Mouse (Mus musculus) MN1 (cell line): ENCODE data around the gene Xpo4.

Source experiments
- DNase-seq: peaks from one replicate; pipeline ENCODE4 v3.0.0-alpha.2; 2016; ENCODE audit warnings: low spot score

The Xpo4 gene

GRCm38 (mm10) chr14:57536820-57537219, 128.4 kb downstream of the Xpo4 start:
- no peak for DNase-seq

- peak; percentile 17 for DNase-seq
Measured at GRCm38 (mm10) chr14:57535646-57536045, 129.6 kb downstream of the Xpo4 start.

DNA sequence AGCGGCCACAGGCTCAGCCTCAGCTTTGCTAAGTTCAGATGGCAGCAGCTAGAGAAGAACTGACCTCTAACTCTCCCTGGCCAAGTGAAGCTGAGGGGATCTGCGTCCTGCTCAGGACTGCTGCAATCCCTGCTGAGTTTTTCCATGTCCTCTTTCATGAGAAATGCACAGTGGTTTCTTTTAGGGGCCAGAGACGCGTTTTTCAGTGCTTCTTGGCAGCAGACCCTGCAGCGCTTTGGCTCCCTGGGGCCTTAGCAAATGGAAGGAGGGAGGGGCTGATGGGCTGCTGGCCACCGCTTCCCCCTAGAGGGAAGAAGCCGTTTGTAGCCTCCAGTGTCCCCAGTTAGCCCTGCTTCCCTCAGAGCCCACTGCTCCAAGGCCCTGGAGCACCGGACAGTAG, 130.3 kb downstream of the Xpo4 start:
- peak; percentile 18 for DNase-seq

GRCm38 (mm10) chr14:57534346-57534745, 130.9 kb downstream of the Xpo4 start:
- DNase-seq, result no peak

- DNase-seq, result no peak
Measured at GRCm38 (mm10) chr14:57533841-57534240, 131.4 kb downstream of the Xpo4 start.

- DNase-seq, result peak; percentile 31
Measured at GRCm38 (mm10) chr14:57533214-57533613, 132.0 kb downstream of the Xpo4 start.

- no peak for DNase-seq
Measured at GRCm38 (mm10) chr14:57532577-57532976, 132.7 kb downstream of the Xpo4 start.

GRCm38 (mm10) chr14:57529786-57530515, 135.3 kb downstream of the Xpo4 start:
- DNase-seq, result no peak

GRCm38 (mm10) chr14:57529086-57529785, 136.0 kb downstream of the Xpo4 start:
- peak; percentile 27 for DNase-seq

DNA sequence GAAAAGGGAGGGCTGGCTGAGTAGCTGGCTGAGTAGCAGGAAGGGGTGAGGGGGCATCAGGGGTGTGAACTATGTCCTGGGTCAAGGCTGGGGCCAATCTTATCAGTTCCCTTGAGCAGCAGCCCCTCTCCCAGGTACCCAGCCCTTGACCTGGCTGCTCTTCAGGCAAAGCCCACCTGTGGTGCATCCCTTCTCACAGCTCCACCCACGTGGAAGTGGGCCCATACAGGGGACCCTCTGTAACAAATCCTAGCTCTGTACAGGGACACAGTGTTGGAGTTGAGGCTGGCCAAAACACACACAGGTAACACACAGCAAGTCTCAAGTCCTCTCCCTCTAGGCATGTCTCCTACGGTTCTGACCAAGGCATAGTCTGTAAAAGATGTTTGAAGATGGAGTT, 137.6 kb downstream of the Xpo4 start:
- DNase-seq, result no peak
